Mouse (Mus musculus) frontal cortex, postnatal 25 days (tissue): Measurements from ENCODE around the gene Apob.

Experiments
- DNase-seq, 2 experiments: peaks; one replicate each; pipeline ENCODE4 v3.0.0; 2022; ENCODE audit warnings: low spot score in 2 of 2

Gene Apob

DNA sequence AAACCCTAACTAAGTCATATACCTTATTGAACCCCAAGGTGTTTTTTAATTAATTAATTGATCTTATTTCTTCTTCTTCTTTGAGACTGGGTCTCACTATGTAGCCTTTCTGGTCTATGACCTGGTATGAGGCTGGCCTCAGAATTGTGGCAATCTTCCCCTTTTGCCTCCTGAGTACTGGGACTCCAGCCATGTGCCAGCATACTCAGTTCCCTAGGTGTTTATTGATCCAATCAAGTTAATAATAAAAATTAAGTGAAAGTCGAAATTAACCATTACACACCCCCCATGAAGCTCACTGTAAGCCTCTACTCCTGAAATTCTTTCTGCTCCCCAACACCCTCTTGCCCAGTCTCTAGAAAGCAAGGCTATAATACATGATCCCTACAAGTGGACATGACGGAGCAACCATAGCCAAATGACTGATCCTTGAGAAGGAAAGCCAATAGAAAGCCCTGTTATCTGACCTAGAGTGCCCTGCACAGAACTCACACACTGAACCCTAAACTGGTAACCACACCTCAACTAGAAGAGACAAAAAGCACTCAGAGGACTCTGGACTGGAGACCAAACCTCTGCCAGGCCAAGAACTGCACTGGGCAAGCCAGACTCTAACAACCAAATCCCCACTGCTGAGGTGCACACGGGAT, 60.8 kb downstream of the Apob start:
- no peak for DNase-seq

DNA sequence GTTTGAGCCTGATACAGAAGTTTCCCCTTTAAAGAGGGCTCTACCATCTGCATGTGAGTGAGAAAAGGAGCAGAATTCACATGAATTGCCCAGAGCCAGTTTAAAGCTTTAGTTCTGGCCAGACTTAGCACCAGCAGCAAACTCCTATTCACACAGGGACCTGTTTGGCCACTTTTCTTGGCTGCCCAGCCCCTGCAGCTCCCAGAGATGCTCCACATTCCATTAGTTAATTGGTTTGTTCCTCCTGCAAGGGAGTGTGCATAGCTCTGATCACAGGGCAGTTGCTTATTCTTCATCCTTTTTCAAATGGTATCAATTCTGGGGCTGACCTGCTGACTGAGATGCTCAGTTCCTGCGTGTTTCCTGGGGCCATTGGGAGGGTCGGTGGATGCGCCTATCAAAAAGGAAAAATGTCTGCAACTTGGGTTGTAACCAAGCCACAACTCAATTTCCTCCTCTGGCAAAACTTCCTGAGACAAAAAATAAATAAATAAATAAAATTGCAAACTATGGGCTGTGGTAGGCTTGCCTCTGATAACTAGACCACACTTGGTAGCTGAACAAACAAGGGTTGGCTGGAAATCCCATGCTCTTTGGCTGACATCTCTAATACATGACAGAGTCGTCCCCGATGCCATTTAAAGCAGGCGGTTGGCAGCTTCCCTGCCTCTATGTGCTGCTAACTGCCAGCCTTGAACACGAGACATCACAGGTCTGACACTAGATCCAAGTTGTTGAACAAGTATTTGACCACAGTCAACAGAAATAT, 65.4 kb downstream of the Apob start:
- no peak for DNase-seq

DNA sequence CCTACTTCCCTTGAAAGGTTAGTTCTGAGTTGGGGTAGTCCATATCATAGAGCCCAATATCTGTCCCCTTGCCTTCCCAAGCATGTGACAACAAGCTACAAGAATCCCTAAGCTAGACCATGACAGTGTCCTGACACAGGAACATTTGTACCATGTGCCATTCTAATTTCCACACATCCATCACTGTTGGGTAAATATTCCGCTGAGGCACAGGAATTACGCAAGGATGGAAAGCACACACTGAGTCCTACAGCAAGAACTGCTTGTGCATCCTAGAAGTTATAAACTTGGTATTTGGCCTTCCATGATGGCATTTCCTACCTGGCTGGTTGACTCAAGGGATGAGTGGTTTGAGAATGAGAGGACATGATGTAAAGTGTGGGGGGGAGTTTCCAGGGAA, 69.6 kb downstream of the Apob start:
- DNase-seq, result no peak

DNA sequence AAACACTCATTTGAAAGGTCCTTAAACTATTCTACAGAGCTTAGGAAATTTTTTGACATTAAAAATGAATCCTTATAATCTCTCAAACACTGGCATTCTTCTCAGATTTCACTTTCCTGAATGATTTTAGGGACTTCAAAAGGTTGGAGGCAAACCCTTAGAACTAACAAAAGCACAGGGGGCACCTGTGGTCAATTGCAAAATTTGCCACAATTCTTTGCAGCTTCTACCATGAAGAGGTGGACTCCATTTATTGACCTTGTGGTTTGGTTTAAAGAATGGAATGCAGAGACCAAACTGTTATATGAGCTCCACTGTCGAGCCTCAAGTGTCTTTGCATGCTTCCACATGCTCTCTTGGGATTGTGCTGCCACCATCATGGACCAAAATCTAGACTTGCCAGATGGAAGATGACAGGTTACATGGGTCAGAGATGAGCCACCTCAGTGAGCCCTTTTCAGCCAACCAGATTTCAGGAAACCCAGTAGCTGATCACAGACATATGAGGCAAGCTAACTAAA, 70.4 kb downstream of the Apob start:
- DNase-seq, result no peak

DNA sequence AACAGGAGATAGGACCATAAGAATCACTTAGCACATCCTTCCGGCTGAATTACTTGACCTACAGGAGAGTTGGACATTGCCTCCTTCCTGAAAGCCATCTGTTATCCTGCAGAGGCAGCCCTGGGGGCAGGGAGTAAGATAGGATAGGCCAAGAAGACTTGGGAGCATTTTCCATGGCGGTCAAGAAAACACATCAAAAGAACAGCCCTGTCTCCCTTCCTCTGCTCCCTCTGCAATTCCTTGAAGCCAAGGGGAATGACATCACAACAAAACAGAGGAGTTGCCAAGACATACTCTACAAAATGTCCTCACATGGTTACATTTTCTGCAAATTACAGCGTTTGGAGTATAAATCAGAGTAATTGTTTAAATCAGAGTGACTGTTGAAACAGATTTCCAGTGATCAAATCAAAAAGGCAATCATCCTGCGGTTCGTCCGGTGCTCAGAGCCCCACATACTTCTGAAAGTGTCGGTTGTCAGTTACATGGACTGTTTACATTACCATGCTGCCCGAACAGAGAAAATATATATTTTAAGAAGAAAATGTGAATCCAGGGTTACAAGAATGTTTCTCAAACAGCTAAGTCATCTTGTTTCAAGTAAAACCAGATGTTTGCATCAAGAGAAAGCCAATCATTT, 78.7 kb downstream of the Apob start:
- no peak for DNase-seq

DNA sequence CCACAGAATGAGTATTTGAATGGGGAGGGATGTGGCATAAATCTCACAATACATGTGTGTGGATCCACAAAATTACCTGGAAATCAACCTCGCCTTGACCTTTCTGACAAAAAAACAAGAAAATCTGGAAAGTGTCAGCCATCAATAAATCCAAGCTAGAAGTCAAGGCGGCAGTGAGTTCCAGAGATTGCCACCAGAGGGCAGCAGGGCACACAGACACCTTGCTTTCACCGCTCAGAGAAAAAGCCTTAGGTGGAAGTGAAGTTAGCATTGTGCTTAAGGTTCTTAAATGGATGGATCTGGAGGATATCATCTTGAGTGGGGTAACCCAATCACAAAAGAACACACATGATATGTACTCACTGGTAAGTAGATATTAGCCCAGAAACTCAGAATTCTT, 82.1 kb downstream of the Apob start:
- DNase-seq, result peak; percentile 74 to 75

DNA sequence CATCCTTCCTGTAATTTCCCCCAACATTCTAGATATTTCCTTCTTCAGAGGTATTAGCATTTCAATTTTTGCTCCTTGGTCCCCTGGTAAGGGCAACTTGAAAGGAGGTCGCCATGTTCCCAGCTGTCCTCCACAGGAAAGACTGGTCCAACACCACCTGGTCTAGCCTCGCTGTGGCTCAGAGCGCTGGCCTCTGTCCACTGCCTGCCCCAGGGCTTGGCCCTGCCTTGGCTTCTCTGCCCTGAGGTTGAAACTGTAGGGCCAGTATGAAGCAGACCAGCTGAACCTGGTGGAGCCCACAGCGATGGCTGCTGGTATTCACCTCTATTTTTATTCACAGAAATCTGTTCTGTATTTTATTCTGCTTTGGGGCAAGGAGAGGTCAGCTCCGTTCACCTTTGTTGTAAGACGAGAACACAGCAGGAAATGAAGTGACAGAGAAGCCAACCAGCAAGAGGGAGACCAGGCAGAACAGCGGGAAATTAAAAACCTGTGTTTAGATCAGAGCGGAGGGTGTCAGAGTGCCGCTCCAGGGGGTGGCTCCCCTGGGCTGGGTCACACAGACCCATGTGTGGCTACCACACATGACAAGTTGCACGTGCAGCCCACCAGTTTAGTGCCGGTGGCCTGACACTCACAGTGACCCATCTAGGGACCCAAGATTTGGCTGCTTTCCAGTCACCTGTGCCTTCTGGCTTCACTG, 86.1 kb downstream of the Apob start:
- DNase-seq, result no peak
